ENCODE assay signal across 13 mouse cellular contexts in the genomic region with DNA sequence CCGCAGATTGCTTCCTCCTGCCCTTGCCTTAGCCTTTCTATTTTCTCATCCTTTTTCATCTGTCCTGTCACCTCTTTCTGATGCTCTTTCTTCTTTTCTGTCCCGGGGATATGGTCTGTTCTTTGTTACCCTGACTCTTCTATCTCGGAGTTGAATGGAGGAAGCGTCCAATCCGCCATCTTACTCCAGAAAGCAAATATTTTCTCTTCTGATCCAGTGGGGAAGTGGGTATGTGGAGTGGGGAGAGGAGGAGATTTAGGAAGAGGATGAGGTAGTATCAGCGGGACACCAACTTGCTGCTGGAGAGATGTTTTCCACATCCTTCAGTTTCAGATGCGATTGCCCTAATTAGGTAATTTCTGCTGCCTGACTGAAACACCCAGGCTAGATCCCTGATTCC. TPM values are rescaled to one million over a fixed set of nuclear protein-coding genes. Genes with fewer than 3 reads are reported as not detected.
"Had no signal": no experiment of that assay in that cellular context is flagged by ENCODE, and none has a peak within 500 bp of the region (broad histone marks: within the 10 kb centered on the region; RNA-seq: fewer than 3 reads in every experiment).

No protein-coding gene starts in this region.

RNA-seq across cellular contexts. Expression of gene Duxbl2, which starts 0.9 kb away (rescaled TPM):
- total RNA-seq: neutrophil, adult 5-6 weeks had no signal
- polyA plus RNA-seq: neural tube, embryonic 13.5 days; neural tube, embryonic 15.5 days; stomach, postnatal 0 days; thymus, postnatal 0 days had no signal

RNA-seq across cellular contexts. Expression of gene Cphx3, which starts 37.0 kb away (rescaled TPM):
- total RNA-seq: neutrophil, adult 5-6 weeks had no signal
- polyA plus RNA-seq: neural tube, embryonic 13.5 days; neural tube, embryonic 15.5 days; small intestine, adult 2 months; spleen, adult 2 months; stomach, embryonic 14.5 days; stomach, embryonic 15.5 days; stomach, postnatal 0 days; testis, adult 2 months; thymus, adult 2 months; thymus, postnatal 0 days; urinary bladder, adult 2 months had no signal

RNA-seq across cellular contexts. Expression of gene Cphx2, which starts 37.8 kb away (rescaled TPM):
- total RNA-seq: neutrophil, adult 5-6 weeks had no signal
- polyA plus RNA-seq: neural tube, embryonic 13.5 days; neural tube, embryonic 15.5 days; small intestine, adult 2 months; spleen, adult 2 months; stomach, embryonic 14.5 days; stomach, embryonic 15.5 days; stomach, embryonic 16.5 days; stomach, postnatal 0 days; testis, adult 2 months; thymus, adult 2 months; thymus, postnatal 0 days; urinary bladder, adult 2 months had no signal

RNA-seq across cellular contexts. Expression of gene Tmem254c, which starts 51.9 kb away (rescaled TPM):
- polyA plus RNA-seq: testis, adult 2 months had no signal
